Mouse (Mus musculus) heart, embryonic 11.5 days (tissue): ENCODE data around the gene Nop14. TPM values are rescaled to one million over a fixed set of nuclear protein-coding genes. Genes with fewer than 3 reads are reported as not detected.

Experiments
- polyA plus RNA-seq: library from polyadenylated mRNA; unstranded; fragments of >200 nt; fragmentation: Nextera tagmentation; extraction: Ambion mirVana; gene quantifications from 2 replicates; pipeline ENCODE4 v1.2.1, GENCODE M21; 2014

Gene Nop14
- polyA plus RNA-seq, 1 experiment from 2014 or later: 23.8 TPM

Other genes with a start within 250 kb of the Nop14 start
- gene Tnip2, start 146.2 kb downstream of the Nop14 start, polyA plus RNA-seq: 12.7 and 14.2 TPM in 2 replicates
- 4.2 and 5.2 TPM in 2 replicates for gene Sh3bp2, start 134.3 kb downstream of the Nop14 start, polyA plus RNA-seq
- 166 and 173 TPM in 2 replicates for gene Add1, start 86.5 kb downstream of the Nop14 start, polyA plus RNA-seq
- gene Mfsd10, start 22.9 kb downstream of the Nop14 start, polyA plus RNA-seq: 63.7 and 71.9 TPM in 2 replicates
- 1.0 and 1.3 TPM in 2 replicates for gene Grk4, start 231 bp upstream of the Nop14 start, polyA plus RNA-seq
- 8.4 and 15.5 TPM in 2 replicates for gene Htt, start 101.6 kb upstream of the Nop14 start, polyA plus RNA-seq
- gene Msantd1, start 247.9 kb upstream of the Nop14 start, polyA plus RNA-seq: 0.42 and 0.97 TPM in 2 replicates